Mouse (Mus musculus): ENCODE results near the gene Olfr1423. TPM values are rescaled to one million over a fixed set of nuclear protein-coding genes. Genes with fewer than 3 reads are reported as not detected.

Gene Olfr1423
- total and polyA plus RNA-seq, 3 experiments: 0.04 to 0.25 TPM; not detected in 1

GRCm38 (mm10) chr19:12006361-12006947 lies 34.7 kb downstream of the Olfr1423 start:
- H3K27me3 ChIP-seq (ENCODE audit: control insufficient read depth in 1 of 2, insufficient read depth in 2 of 2, low read length in 2 of 2): no peaks in the 10 kb centered on the region
- H3K79me2 ChIP-seq (ENCODE audit: control insufficient read depth, insufficient read depth, low read length, poor library complexity): no peaks in the 10 kb centered on the region; the same call in 1 of the 2 replicates
- TF ChIP-seq POLR2AphosphoS2 (IDR thresholded peaks at IDR 0.05; ENCODE audit: low read length) (no peak), EP300 (IDR thresholded peaks at IDR 0.05; ENCODE audit: low read depth in 1 of 2, low read length in 2 of 2) (no peak), TAL1 (IDR thresholded peaks at IDR 0.05; ENCODE audit: low read length) (peak; percentile 7; the same call in 1 of the 2 replicates), ZC3H11A (IDR thresholded peaks at IDR 0.05; ENCODE audit: low read depth, low read length) (no peak), POLR2A (IDR thresholded peaks at IDR 0.05; ENCODE audit: control insufficient read depth in 1 of 2, insufficient read depth in 1 of 2, low read depth in 1 of 2, low read length in 2 of 2, poor library complexity in 1 of 2) (no peak), USF1 (IDR thresholded peaks at IDR 0.05; ENCODE audit: low read depth, low read length) (no peak)
- H3K36me3 ChIP-seq (ENCODE audit: control insufficient read depth in 1 of 2, insufficient read depth in 2 of 2, low read length in 2 of 2): peaks cover 0 to 3% of the 10 kb centered on the region in 2 experiments; a peak in 2 of 4 replicates
- H3K9ac ChIP-seq (ENCODE audit: control insufficient read depth, low read depth, low read length, poor library complexity, severe bottlenecking): peak overlapping the region; percentile 64
- H3K27ac ChIP-seq (ENCODE audit: control insufficient read depth, low read depth, low read length): peak overlapping the region; percentile 21
- DNase-seq (ENCODE audit: low read depth, low spot score): peak; percentile 65
- H3K4me1 ChIP-seq (ENCODE audit: control insufficient read depth in 1 of 2, insufficient read depth in 2 of 2, low read length in 2 of 2): peaks cover 0 to 8% of the 10 kb centered on the region in 2 experiments; a peak in 2 of 4 replicates
- no peaks in the 10 kb centered on the region for H3K9me3 ChIP-seq (replicated peaks; ENCODE audit: insufficient read depth, low read length)
- H3K4me3 ChIP-seq (ENCODE audit: control insufficient read depth in 1 of 2, insufficient read depth in 1 of 2, low read depth in 2 of 2, low read length in 2 of 2): peak overlapping the region; percentile 56 to 74

GRCm38 (mm10) chr19:12005376-12006360 lies 35.4 kb downstream of the Olfr1423 start:
- peak; percentile 65 for TF ChIP-seq GATA1 (IDR thresholded peaks at IDR 0.05; ENCODE audit: low read depth, low read length)
- no peak for TF ChIP-seq KAT2A (conservative IDR thresholded peaks at IDR 0.05; ENCODE audit: low read depth, low read length)
- TF ChIP-seq SMC3 (IDR thresholded peaks at IDR 0.05; ENCODE audit: low read depth, low read length): no peak
- TF ChIP-seq USF2 (IDR thresholded peaks at IDR 0.05; ENCODE audit: borderline replicate concordance in 1 of 2, insufficient read depth in 1 of 2, low read depth in 1 of 2, low read length in 2 of 2): no peak
- no peak for TF ChIP-seq USF1 (IDR thresholded peaks at IDR 0.05; ENCODE audit: low read depth, low read length)
- TF ChIP-seq POLR2A (IDR thresholded peaks at IDR 0.05; ENCODE audit: control insufficient read depth in 1 of 2, insufficient read depth in 1 of 2, low read depth in 1 of 2, low read length in 2 of 2, poor library complexity in 1 of 2): peak; percentile 13 to 72; a peak in 3 of 4 replicates
- TF ChIP-seq TBP (IDR thresholded peaks at IDR 0.05; ENCODE audit: low read depth, low read length): peak; percentile 100
- H3K9ac ChIP-seq (ENCODE audit: control insufficient read depth, low read depth, low read length, poor library complexity, severe bottlenecking): peak overlapping the region; percentile 66
- DNase-seq (ENCODE audit: low read depth, low spot score): peak; percentile 94
- no peaks in the 10 kb centered on the region for H3K9me3 ChIP-seq (replicated peaks; ENCODE audit: insufficient read depth, low read length)
- H3K27me3 ChIP-seq (ENCODE audit: control insufficient read depth in 1 of 2, insufficient read depth in 2 of 2, low read length in 2 of 2): no peaks in the 10 kb centered on the region
- peak overlapping the region; percentile 70 for H3K27ac ChIP-seq (ENCODE audit: control insufficient read depth, low read depth, low read length)
- H3K36me3 ChIP-seq (ENCODE audit: control insufficient read depth in 1 of 2, insufficient read depth in 2 of 2, low read length in 2 of 2): peaks cover 0 to 3% of the 10 kb centered on the region in 2 experiments; a peak in 2 of 4 replicates
- peaks cover 0 to 8% of the 10 kb centered on the region in 2 experiments; a peak in 2 of 4 replicates for H3K4me1 ChIP-seq (ENCODE audit: control insufficient read depth in 1 of 2, insufficient read depth in 2 of 2, low read length in 2 of 2)
- H3K4me3 ChIP-seq (ENCODE audit: control insufficient read depth in 1 of 2, insufficient read depth in 1 of 2, low read depth in 2 of 2, low read length in 2 of 2): peak overlapping the region; percentile 65 to 77
- H3K79me2 ChIP-seq (ENCODE audit: control insufficient read depth, insufficient read depth, low read length, poor library complexity): no peaks in the 10 kb centered on the region; the same call in 1 of the 2 replicates
